Mouse (Mus musculus) macrophage (primary cell): ENCODE results near the gene Med12. TPM values are rescaled to one million over a fixed set of nuclear protein-coding genes. Genes with fewer than 3 reads are reported as not detected.

ENCODE experiments used
- H3K27ac ChIP-seq: fragments of 350-480 bp; formaldehyde crosslinking; 2 replicates; pipeline ENCODE4 v1.9.0; 2021
- H3K36me3 ChIP-seq: fragments of 350-480 bp; formaldehyde crosslinking; 2 replicates; pipeline ENCODE4 v1.9.0; 2021; ENCODE audit errors: inconsistent target
- H3K4me3 ChIP-seq: fragments of 350-480 bp; formaldehyde crosslinking; 2 replicates; pipeline ENCODE4 v1.9.0; 2021; ENCODE audit errors: inconsistent target
- H3K79me2 ChIP-seq: fragments of 350-480 bp; formaldehyde crosslinking; 2 replicates; pipeline ENCODE4 v1.9.0; 2021; ENCODE audit errors: inconsistent target
- WGBS: methylation state at CpG from one replicate; pipeline ENCODE4 v1.1.7; 2026; ENCODE audit warnings: inconsistent platforms; ENCODE audit not compliant: missing documents; 5-methylcytosine and 5-hydroxymethylcytosine counted together
- polyA plus RNA-seq: library from polyadenylated mRNA; stranded (reverse); fragments of 250-400 nt; gene quantifications from 3 replicates; pipeline ENCODE4 v1.2.4, GENCODE M21; 2018; ENCODE audit warnings: inconsistent platforms
- total RNA-seq, 78 experiments: library from RNA; depleted of rRNA; stranded (reverse); fragments of 250-400 nt; gene quantifications; 1 replicate in 9 of 78; 2 replicates in 24 of 78; 3 replicates in 43 of 78; 4 replicates in 2 of 78; pipeline ENCODE4 v1.2.4; 2018; ENCODE audit warnings: inconsistent platforms in 56 of 78

The Med12 gene
- total RNA-seq (2018; cell fraction: chromatin; rRNA removed) = 100 to 1,000 TPM; 161 to 300 (median 236) TPM
- 10 to 100 TPM; 26.7 to 43.4 (median 34.1) TPM for total RNA-seq (2018; cell fraction: cytosol; rRNA removed)
- total RNA-seq (2018; cell fraction: nucleus; rRNA removed) = 100 to 1,000 TPM in 23 of 26 experiments, 10 to 100 TPM in 3; 83.0 to 176 (median 128) TPM
- 35.4 to 43.8 TPM (median 41.3 TPM) in 3 replicates for polyA plus RNA-seq

GRCm38 (mm10) chrX:101273875-101274738 is at the start of gene Med12:
Gene Med12, plus strand, starts transcription at chrX:101274030.
- peaks cover under 1% of the 10 kb centered on the region; the same call in 1 of the 2 replicates for H3K36me3 ChIP-seq
- H3K79me2 ChIP-seq = peaks cover 4% of the 10 kb centered on the region; the same call in 1 of the 2 replicates
- H3K27ac ChIP-seq = peak within 1 kb of the TSS; percentile 64
- peak within 1 kb of the TSS; percentile 63 for H3K4me3 ChIP-seq
- 20% methylated on average over 46 of the region's 54 CpGs for WGBS

- no peaks in the 10 kb centered on the region for H3K79me2 ChIP-seq
- no peak overlapping the region for H3K27ac ChIP-seq
- 50% methylated on average over 1 of the region's 1 CpGs for WGBS
- H3K36me3 ChIP-seq = no peaks in the 10 kb centered on the region
- H3K4me3 ChIP-seq = no peak overlapping the region
Measured at GRCm38 (mm10) chrX:101245011-101245410, 28.8 kb upstream of the Med12 start.

- Histone ChIP-seq H3K4me3 (peak within 1 kb of the TSS; percentile 65), H3K36me3 (no peaks in the 10 kb centered on the region), H3K79me2 (no peaks in the 10 kb centered on the region), H3K27ac (peak within 1 kb of the TSS; percentile 39)
- 23% methylated on average over 35 of the region's 47 CpGs for WGBS
Measured at GRCm38 (mm10) chrX:101253952-101254729, 19.7 kb upstream of the Med12 start, which contains the start of gene Foxo4. Gene Foxo4, plus strand, starts transcription at chrX:101254528.

GRCm38 (mm10) chrX:101254740-101255139 is 19.1 kb upstream of the Med12 start:
- Histone ChIP-seq H3K27ac (peak overlapping the region; percentile 39; the same call in 1 of the 2 replicates), H3K79me2 (no peaks in the 10 kb centered on the region), H3K4me3 (peak overlapping the region; percentile 65), H3K36me3 (no peaks in the 10 kb centered on the region)
- 24% methylated on average over 23 of the region's 26 CpGs for WGBS

GRCm38 (mm10) chrX:101256603-101257002 is 17.2 kb upstream of the Med12 start:
- no peaks in the 10 kb centered on the region for H3K36me3 ChIP-seq
- H3K4me3 ChIP-seq = no peak overlapping the region
- WGBS = 87% methylated on average over 12 of the region's 13 CpGs
- H3K27ac ChIP-seq = no peak overlapping the region
- H3K79me2 ChIP-seq = no peaks in the 10 kb centered on the region

- H3K4me3 ChIP-seq = no peak overlapping the region
- 35% methylated on average over 6 of the region's 13 CpGs for WGBS
Measured at GRCm38 (mm10) chrX:101260441-101261325, 13.1 kb upstream of the Med12 start.

GRCm38 (mm10) chrX:101263892-101264291 is 9.9 kb upstream of the Med12 start, which contains the start of gene Gm614:
Gene Gm614, minus strand, starts transcription at chrX:101263992.
- WGBS = 100% methylated on average over 1 of the region's 1 CpGs
- no peak within 1 kb of the TSS for H3K27ac ChIP-seq
- H3K79me2 ChIP-seq = peaks cover 12% of the 10 kb centered on the region; the same call in 1 of the 2 replicates
- H3K36me3 ChIP-seq = no peaks in the 10 kb centered on the region
- no peak within 1 kb of the TSS for H3K4me3 ChIP-seq

More at GRCm38 (mm10) chrX:101260441-101261325, 13.1 kb upstream of the Med12 start:
- Histone ChIP-seq H3K27ac (peak overlapping the region; percentile 54), H3K36me3 (no peaks in the 10 kb centered on the region), H3K79me2 (no peaks in the 10 kb centered on the region)

- 60% methylated on average over 6 of the region's 6 CpGs for WGBS
- no peaks in the 10 kb centered on the region for H3K36me3 ChIP-seq
- H3K79me2 ChIP-seq = peaks cover 12% of the 10 kb centered on the region; the same call in 1 of the 2 replicates
- H3K4me3 ChIP-seq = peak overlapping the region; percentile 32
- no peak overlapping the region for H3K27ac ChIP-seq
Measured at GRCm38 (mm10) chrX:101266631-101267030, 7.2 kb upstream of the Med12 start.

- Histone ChIP-seq H3K4me3 (peak within 1 kb of the TSS; percentile 32), H3K27ac (peak within 1 kb of the TSS; percentile 35), H3K79me2 (peaks cover 12% of the 10 kb centered on the region; the same call in 1 of the 2 replicates), H3K36me3 (no peaks in the 10 kb centered on the region)
- WGBS = 31% methylated on average over 3 of the region's 5 CpGs
Measured at GRCm38 (mm10) chrX:101268025-101268754, 5.6 kb upstream of the Med12 start, which contains the start of gene Il2rg. Gene Il2rg, minus strand, starts transcription at chrX:101268255.

GRCm38 (mm10) chrX:101268755-101269124 is 5.1 kb upstream of the Med12 start, which contains the start of gene Gm20489:
Gene Gm20489, minus strand, starts transcription at chrX:101269023.
- 32% methylated on average over 3 of the region's 3 CpGs for WGBS
- H3K27ac ChIP-seq = peak within 1 kb of the TSS; percentile 35
- H3K4me3 ChIP-seq = peak within 1 kb of the TSS; percentile 32
- no peaks in the 10 kb centered on the region for H3K36me3 ChIP-seq
- peaks cover 12% of the 10 kb centered on the region; the same call in 1 of the 2 replicates for H3K79me2 ChIP-seq

GRCm38 (mm10) chrX:101273410-101273809 is 420 bp upstream of the Med12 start:
- no peaks in the 10 kb centered on the region for H3K36me3 ChIP-seq
- WGBS = 50% methylated on average over 6 of the region's 6 CpGs
- peaks cover 4% of the 10 kb centered on the region; the same call in 1 of the 2 replicates for H3K79me2 ChIP-seq
- no peak overlapping the region for H3K27ac ChIP-seq
- no peak overlapping the region for H3K4me3 ChIP-seq

GRCm38 (mm10) chrX:101282813-101283212 is 9.0 kb downstream of the Med12 start:
- Histone ChIP-seq H3K79me2 (no peaks in the 10 kb centered on the region), H3K4me3 (no peak overlapping the region), H3K27ac (no peak overlapping the region), H3K36me3 (peaks cover 24% of the 10 kb centered on the region; the same call in 1 of the 2 replicates)
- WGBS = 92% methylated on average over 6 of the region's 6 CpGs

GRCm38 (mm10) chrX:101285534-101285933 is 11.7 kb downstream of the Med12 start:
- no peaks in the 10 kb centered on the region for H3K79me2 ChIP-seq
- H3K27ac ChIP-seq = no peak overlapping the region
- H3K4me3 ChIP-seq = no peak overlapping the region
- WGBS = 39% methylated on average over 5 of the region's 6 CpGs
- H3K36me3 ChIP-seq = peaks cover 25% of the 10 kb centered on the region; the same call in 1 of the 2 replicates
